Mouse (Mus musculus): ENCODE measurements around the gene Sln. TPM values are rescaled to one million over a fixed set of nuclear protein-coding genes. Genes with fewer than 3 reads are reported as not detected.
A peak's percentile ranks its signal among the peaks of the same experiment; 100 is the strongest.

Sln gene
- total RNA-seq (2014; fragmentation: Nextera tagmentation), result not detected in 2 replicates
- total RNA-seq (2017), result not detected in 2 replicates

DNA sequence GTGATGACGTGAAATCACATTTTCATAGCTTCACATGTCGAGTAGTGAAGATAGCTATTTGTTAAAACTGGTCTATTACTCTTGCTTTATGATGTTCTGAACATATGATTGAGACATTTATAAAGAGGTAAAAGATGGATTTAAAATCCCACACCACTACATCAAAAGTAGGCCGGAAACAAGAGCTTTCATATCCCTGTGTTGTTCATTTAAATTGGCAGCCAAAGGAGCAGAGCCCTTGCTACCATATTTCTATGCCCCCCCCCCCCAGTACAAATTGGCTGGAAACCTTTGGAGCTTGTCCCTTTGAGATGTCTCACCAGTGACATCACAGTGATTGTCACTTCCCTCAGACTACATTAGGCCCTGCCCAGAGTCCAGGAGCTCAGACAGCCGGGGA is at the start of gene Sln:
Gene Sln, plus strand, starts transcription at position 301 of the 400 bp plus-strand sequence.
- ATAC-seq (replicated peaks; ENCODE audit: low FRiP score, low TSS enrichment, poor library complexity, severe bottlenecking), result no peak

DNA sequence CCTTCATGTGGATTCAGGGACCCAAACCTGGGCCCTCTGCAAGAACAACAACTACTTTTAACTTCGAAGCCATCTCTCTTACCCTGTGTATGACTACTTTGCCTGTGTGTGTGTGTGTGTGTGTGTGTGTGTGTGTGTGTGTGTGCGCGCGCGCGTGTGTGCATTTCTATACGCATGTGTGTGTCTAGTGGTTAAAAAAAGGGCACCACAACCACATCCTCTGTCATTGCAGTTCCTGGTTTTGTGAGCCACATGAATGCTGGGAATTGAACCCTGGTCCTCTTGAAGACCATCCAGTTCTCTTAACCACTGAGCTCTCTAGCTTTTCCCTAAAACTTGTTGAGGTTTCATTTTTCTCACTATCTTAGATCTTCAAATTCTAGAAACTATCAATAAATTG is 47.0 kb upstream of the Sln start:
- ATAC-seq (replicated peaks; ENCODE audit: low FRiP score, low TSS enrichment, poor library complexity, severe bottlenecking), result no peak

DNA sequence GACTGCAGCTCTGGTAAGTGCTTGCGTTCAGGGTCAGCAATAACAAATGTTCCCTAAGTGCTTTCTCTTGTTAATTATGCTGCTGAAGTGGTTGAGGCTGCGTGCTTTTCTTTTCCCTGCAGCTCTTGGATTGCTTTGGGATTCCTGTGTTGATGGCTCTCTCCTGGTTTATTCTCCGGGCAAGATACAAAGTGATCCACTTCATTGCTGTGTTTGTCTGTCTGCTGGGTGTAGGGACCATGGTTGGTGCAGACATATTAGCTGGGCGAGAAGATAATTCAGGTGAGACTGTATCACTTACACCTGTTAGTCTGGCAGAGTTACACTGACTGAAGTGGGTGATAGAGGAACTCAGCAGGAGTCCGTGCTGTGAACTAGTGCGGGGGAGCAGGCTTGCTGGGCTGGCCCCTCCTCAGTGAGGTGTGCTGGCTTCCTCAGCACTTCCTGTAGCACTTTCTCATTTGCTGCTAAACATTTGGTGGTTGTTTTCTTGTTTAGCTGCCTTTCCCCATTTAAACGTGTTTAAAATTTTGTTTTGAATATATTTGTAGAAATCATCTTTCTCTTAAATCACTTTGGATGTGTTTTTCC is 43.4 kb upstream of the Sln start:
- no peak for ATAC-seq (replicated peaks; ENCODE audit: low FRiP score, low TSS enrichment, poor library complexity, severe bottlenecking)

DNA sequence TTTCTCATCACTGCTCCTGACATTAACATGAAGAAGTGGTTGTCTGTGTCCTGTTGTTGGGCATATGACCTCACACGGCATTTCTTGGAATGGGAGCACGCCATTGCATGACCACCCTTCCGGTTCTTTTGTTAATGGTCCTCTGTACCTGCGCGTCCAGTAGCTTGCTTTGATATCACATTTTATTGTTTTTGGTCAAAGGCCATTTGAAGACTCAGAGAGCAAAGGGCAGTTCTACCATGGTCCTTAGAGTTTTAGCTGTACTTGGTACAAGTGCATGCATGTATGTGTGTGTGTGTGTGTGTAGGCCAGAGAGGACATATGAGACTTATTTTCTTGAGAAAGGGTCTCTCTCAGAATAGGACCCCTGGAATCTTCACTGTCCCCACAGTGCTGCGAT is 36.5 kb upstream of the Sln start:
- no peak for ATAC-seq (replicated peaks; ENCODE audit: low FRiP score, low TSS enrichment, poor library complexity, severe bottlenecking)

DNA sequence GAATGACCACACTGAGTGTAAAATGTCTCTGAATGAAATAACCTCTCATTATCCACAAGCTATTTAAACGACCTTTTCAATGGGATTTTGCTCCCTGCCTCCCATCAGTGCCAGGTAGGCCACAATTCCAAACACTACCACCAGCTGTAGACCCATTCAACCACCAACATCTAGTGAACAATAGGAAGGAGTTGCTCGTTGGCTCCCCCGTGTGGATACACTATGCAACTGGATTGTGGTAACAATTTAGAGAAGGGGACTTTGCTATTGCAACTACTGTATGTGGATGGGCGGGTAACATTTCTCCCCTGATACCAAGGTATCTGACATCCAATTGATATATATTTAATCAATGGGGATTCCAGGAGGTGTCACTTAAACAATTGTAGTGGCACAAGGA is 31.2 kb upstream of the Sln start:
- peak; percentile 84; the same call in 1 of the 2 replicates for ATAC-seq (replicated peaks; ENCODE audit: low FRiP score, low TSS enrichment, poor library complexity, severe bottlenecking)

DNA sequence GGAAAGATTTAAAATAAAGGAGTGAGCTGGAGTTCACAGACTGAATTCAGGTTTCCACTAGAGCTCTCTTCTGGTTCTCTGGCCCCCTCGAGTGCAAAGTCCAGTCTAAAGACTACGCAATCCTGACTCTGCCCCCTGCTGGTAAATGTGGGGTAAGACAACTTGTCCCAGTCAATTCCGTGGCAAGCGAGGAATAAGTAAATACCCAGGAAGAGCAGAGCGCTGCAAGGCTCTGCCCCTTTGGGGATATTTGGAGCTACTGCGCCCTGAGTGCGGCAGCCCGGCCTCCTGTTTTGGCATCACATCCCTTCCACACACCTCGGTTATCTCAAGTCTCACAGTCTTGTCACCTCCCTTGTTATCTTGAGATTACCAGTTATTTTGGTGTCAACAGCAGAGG is 24.6 kb upstream of the Sln start:
- peak; percentile 87 for ATAC-seq (replicated peaks; ENCODE audit: low FRiP score, low TSS enrichment, poor library complexity, severe bottlenecking)

DNA sequence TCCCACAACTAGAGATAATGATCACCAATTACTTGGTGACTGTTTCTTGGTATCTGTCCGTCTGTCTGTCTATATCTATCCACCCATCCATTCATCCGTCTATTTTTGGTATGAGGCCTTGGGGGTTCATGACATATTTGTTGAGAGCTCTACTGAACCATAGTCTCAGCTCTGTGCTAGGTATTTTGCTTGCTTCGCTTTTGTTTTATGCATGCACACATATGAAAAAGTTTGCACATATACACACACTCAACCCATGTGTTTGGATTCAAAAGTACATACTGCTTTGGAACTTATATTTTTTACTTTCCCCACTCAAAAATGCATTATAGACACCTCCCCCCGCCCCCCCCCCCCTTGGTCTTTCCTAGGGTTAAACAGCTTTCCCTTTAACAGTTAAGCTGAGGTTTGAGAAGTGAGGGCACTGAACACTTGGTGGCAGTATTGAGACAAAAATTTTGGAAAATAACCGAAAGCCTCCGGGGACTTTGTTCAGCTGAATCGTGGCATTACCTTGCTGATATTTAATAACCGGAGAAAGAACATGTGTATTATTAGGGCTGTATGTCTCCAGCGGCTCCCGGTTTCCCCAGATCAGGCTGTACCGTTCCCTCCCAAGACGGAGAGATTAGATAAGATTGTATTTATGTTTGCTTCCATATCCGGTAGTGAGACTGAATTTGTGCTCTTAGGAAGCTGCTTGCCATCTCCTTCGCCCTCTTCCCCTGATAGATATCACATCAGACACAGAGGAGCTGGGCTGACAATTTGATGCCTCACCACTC is 20.7 kb upstream of the Sln start:
- peak; percentile 45; the same call in 1 of the 2 replicates for ATAC-seq (replicated peaks; ENCODE audit: low FRiP score, low TSS enrichment, poor library complexity, severe bottlenecking)

DNA sequence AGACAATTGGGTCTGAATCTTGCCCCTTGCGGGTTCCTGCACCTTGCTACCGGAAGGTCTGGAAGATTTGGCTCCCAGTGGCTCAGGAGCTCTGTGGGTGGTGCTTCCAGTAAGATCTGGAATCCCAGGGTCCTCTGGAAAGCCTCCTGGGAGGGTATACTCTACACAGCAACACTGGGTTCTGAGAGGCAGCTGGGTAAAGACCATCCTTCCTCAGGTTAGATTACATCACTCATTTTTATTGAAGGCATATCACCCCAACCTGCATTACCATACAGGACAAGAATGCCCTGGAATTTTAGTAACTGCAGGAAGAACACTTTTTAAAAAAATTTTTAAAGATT is 20.1 kb upstream of the Sln start:
- ATAC-seq (replicated peaks; ENCODE audit: low FRiP score, low TSS enrichment, poor library complexity, severe bottlenecking), result no peak

DNA sequence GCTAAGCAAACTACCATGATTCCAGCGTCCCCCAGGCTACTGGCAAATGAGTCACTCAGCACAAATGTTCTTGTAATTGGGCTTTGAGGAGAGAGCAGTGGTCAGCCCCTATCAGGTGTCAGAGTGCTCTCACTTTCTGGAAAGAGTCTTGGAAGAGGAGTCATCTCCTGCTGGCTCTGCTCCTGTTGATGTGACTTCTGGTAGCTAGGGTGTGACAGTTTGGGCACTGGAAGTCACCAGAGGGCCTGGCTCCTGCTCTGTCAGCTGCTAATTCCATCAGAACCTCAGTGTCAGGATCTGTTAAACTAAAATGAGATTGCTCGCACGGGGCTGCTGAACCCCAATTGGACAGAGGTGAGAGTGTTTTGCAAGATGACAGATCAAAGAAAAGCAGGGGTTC is 14.9 kb upstream of the Sln start:
- no peak for ATAC-seq (replicated peaks; ENCODE audit: low FRiP score, low TSS enrichment, poor library complexity, severe bottlenecking)

DNA sequence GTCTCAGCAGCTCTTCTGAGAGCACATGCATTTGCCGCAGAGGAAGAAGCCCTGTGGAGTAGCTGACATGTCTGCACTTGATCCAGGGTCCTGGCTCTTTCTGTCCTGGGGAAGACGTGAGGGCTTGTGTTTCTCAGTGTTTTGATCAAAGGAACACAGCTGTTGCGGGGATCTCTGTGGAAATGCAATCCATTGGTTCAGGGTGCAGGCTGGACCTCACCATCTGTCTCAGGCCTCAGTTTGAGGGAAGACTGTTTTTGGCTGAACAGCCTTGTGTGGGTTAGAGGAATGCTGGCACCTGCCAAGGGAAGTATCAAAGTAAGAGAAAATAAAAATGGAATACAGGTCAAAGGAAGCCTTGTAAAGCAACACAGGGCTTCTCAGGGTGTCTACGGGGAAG is 14.0 kb upstream of the Sln start:
- no peak for ATAC-seq (replicated peaks; ENCODE audit: low FRiP score, low TSS enrichment, poor library complexity, severe bottlenecking)

DNA sequence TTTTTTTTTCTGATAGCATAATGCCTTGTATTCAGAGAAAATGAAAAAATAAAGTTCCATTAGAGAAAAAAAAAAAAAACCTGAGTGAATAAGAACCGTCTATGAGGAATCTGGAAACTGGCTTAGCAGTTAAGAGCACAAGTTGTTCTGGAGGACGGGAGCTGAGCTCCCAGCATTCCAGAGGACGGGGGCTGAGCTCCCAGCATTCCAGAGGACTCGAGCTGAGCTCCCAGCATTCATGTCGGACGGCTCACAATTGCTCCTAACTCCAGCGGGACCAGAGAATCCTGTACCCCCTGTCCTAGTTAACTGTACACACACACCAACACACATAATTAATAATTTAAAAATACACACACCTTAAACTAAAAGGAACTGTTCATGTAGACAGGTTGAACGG is 11.1 kb upstream of the Sln start:
- ATAC-seq (replicated peaks; ENCODE audit: low FRiP score, low TSS enrichment, poor library complexity, severe bottlenecking), result no peak

DNA sequence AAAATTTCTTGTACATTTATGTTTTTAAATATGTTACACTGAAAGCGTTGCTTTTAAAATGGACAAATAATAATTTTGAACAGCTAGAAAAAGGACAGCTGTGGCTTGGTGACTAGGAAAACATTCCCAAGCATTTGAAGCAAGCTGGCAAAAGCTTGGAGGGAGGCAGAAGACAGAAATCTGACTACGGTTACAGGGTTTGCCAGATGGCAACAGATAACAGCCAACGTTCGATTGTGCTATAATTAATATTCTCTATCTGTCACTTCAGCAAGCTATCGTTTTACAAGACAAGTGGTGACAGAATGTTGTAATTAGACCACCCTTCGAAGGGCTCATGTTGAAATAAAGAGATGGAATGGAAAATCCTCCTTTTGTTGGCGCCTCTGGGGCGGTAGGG is 1.4 kb upstream of the Sln start:
- ATAC-seq (replicated peaks; ENCODE audit: low FRiP score, low TSS enrichment, poor library complexity, severe bottlenecking), result no peak

DNA sequence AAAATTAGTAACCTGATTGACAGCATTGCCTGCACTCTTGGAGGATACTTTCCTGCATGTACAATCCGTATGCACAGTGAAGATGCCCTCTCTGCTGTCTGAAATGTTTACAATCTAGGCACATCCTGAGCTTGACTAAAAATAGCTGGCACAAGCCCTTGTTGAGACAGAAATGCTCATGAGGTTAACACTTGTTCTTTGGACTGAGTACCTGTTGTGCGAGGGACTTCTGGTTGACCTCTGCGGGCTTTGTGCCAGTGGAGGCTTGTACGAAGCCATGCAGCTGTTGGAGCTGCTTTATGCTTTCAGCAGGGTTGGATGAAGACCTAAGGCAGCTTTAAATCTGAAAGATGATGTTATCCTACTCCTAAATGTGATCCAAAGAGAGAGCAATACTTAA is 2.2 kb downstream of the Sln start:
- ATAC-seq (replicated peaks; ENCODE audit: low FRiP score, low TSS enrichment, poor library complexity, severe bottlenecking), result no peak

DNA sequence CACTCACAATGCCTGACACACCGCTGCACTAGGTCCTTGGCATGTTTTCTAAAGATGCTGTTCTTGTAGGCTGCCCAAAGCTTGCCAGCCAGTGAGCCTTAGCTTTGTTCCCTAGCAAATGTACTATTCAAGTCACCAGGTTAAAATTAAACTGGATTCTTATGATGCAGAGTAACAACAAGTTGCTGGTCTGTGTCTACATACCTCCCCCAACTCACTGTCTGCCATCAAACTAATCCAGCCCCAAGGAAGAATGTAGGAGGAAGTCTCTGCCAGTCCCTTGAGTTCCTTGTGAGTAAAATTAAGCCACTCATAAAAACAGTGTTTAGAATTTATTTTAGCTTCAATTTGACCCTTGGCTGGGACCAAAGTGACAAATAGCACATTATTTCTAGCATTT is 3.7 kb downstream of the Sln start:
- ATAC-seq (replicated peaks; ENCODE audit: low FRiP score, low TSS enrichment, poor library complexity, severe bottlenecking), result no peak

DNA sequence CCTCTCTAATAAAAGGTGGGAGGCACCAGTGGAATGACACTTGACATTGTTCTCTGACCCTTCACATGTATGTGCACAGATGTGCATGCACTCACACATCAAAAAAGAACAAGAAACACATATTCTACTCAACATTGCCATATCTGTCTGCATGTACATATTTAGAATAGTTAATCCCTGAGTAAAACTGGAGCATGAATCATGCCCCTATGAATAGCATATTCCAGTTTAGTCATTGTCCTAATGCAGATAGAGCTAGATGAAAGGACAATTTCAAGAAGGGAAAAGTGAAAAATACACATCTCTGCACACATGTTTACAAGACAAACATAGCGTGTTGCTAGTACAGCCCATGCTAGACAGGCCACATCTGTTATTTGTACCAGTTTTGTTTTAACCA is 4.6 kb downstream of the Sln start:
- no peak for ATAC-seq (replicated peaks; ENCODE audit: low FRiP score, low TSS enrichment, poor library complexity, severe bottlenecking)

DNA sequence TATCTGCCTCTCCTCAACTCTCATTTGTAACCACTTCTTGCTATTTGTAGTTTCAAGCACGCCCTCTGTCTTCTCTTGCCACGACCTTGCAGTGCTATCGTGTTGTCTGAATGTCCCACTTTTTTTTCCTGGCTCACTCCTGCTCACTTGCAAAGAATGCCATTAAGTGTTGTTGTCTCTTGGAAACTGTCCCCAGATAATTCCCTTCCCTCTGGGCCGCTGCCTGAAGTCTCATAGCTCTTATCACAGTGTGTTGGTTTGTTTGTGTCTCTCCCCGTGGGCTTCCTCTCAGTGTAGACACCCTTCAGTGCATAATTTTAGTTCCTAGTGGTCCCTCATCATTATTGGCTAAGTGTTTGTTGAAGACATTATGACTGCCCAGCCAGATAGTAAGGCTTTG is 7.9 kb downstream of the Sln start:
- no peak for ATAC-seq (replicated peaks; ENCODE audit: low FRiP score, low TSS enrichment, poor library complexity, severe bottlenecking)

DNA sequence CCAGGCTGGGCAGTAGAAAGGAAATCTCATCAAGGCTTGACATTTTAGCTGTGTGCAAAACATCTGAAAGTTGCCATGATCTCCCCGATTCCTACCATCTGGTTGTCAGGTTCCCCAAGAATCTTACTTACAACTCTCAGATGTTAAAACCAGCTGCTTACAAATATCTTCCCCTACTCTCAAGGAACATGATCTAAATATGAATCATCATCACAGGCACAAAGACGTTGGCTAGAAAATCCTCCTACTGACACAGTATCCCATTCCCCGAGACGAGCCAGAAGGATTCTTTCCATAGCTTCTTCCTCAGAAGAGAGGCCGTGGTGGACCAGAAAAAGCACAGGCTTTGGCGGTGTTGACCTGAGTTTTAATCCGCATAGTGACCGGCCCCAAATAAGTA is 23.3 kb downstream of the Sln start:
- ATAC-seq (replicated peaks; ENCODE audit: low FRiP score, low TSS enrichment, poor library complexity, severe bottlenecking), result no peak

DNA sequence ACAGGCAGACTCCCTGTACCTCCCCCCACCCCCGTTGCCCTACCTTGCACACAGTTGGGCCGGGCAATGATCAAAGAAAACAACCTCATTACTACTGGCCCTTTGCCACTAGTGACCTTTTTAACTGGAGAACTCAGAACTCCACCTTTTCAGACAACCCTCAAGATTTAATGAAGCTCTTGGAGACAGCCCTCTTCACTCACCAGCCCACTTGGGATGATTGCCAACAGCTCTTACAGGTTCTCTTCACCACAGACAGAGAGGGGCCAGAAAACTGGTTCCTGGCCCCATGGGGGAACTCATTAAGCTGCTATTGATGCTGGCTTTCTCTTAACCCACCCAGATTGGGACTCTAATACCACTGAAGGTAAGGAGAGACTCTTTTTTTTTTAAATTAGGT is 27.5 kb downstream of the Sln start:
- ATAC-seq (replicated peaks; ENCODE audit: low FRiP score, low TSS enrichment, poor library complexity, severe bottlenecking), result no peak

DNA sequence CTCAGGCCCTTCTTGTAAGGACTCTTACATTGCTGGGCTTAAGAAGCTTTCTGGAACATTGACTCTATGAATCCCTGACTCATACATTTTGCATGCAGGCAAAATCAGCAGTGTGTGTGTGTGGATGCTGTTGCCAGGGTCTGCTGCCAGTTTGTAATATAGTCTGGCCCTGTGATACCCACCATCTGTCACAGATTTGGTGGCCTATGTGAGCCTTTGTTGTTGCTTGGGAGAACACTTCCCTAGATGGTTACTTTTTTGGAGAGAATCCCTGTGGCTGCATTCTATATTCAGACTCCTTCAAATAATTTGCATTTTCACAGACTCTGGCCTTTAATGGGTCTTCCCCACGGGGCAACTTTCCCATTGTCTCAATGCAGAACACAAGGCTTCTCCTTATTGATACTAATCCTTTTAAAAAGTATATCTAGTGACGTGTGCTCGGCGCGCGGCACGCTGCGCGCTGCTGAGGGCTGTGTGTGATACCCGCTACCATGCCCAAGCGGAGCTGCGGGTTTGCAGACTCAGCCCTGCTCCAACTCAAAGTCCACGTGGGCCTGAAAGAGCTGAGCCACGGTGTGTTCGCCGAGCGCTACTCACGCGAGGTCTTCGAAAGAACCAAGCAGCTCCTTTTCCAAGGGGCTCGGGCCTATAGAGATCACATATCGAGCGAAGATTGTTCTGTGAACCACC is 33.8 kb downstream of the Sln start:
- no peak for ATAC-seq (replicated peaks; ENCODE audit: low FRiP score, low TSS enrichment, poor library complexity, severe bottlenecking)

DNA sequence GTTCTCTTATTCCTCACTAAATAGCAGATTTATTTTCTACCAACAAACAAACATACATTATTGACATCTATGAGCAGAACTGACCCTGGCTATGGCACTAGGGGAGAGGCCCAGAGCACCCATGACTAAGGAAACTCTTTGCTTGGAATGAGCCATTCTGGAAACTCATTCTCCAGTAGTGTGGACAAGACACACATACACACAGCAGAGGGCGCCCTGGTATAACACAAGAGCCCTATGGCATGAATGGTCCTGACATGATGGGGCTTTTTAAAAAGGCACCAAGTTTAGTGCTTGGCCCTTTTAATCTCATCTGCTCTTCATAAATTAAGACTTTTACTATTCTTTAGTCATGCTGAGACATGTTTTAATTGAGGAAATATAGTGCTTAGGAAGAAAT is 40.1 kb downstream of the Sln start:
- ATAC-seq (replicated peaks; ENCODE audit: low FRiP score, low TSS enrichment, poor library complexity, severe bottlenecking), result no peak

DNA sequence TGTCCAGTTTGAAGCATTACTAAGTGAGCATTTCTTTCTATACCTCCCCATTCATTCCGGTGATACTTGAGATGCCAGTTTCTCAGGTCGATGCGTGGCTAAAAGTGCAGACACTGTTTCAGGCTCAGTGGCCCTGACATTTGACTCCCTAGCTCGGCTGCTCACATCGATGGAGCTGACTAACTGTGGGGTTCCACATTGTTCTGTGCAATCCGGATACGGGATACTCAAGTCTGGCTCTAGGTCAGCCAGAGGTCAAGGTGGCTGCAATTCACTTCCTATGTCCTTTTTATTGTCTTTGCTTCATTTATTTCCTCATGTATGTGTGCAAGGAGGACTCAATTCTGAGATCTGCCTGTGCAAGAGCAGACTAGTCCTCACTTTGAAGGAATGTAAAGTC is 45.9 kb downstream of the Sln start:
- no peak for ATAC-seq (replicated peaks; ENCODE audit: low FRiP score, low TSS enrichment, poor library complexity, severe bottlenecking)
